Mouse (Mus musculus) MEL (cell line): ENCODE measurements around the gene Cdcp1. TPM values are rescaled to one million over a fixed set of nuclear protein-coding genes. Genes with fewer than 3 reads are reported as not detected.
A peak's percentile ranks its signal among the peaks of the same experiment; 100 is the strongest.

Experiments
- DNase-seq: peaks from one replicate; pipeline ENCODE4 v3.0.0; 2011; ENCODE audit warnings: low read depth, low spot score
- H3K27ac ChIP-seq: 2 replicates; pipeline ENCODE4 v1.5.1; 2012; ENCODE audit warnings: low read depth, mild to moderate bottlenecking, control low read depth, low read length, moderate library complexity; ENCODE audit not compliant: control insufficient read depth
- H3K27me3 ChIP-seq, 2 experiments: fragments of 150-350 bp in 1 of 2; sonication (generic) in 1 of 2; 2 replicates each; pipeline ENCODE4 v1.6.1; 2012; ENCODE audit warnings: low read length in 2 of 2, mild to moderate bottlenecking in 2 of 2, improper control_type of control experiment in 1 of 2, moderate library complexity in 1 of 2; ENCODE audit not compliant: insufficient read depth in 2 of 2, control insufficient read depth in 1 of 2
- H3K36me3 ChIP-seq, 2 experiments: 2 replicates each; pipeline ENCODE4 v1.6.1; 2012 to 2014; ENCODE audit warnings: low read length in 2 of 2, improper control_type of control experiment in 1 of 2, inconsistent platforms in 1 of 2, mild to moderate bottlenecking in 1 of 2; ENCODE audit not compliant: insufficient read depth in 2 of 2, control insufficient read depth in 1 of 2
- H3K4me1 ChIP-seq, 2 experiments: fragments of 150-350 bp in 1 of 2; sonication (generic) in 1 of 2; 2 replicates each; pipeline ENCODE4 v1.6.1; 2012; ENCODE audit warnings: low read length in 2 of 2, improper control_type of control experiment in 1 of 2, mild to moderate bottlenecking in 1 of 2; ENCODE audit not compliant: insufficient read depth in 2 of 2, control insufficient read depth in 1 of 2
- H3K4me3 ChIP-seq, 2 experiments: fragments of 150-350 bp in 1 of 2; sonication (generic) in 1 of 2; 2 replicates each; pipeline ENCODE4 v1.5.1; 2012; ENCODE audit warnings: low read depth in 2 of 2, low read length in 2 of 2, mild to moderate bottlenecking in 2 of 2, moderate library complexity in 2 of 2, control low read depth in 1 of 2, improper control_type of control experiment in 1 of 2; ENCODE audit not compliant: control insufficient read depth in 1 of 2, insufficient read depth in 1 of 2
- H3K79me2 ChIP-seq: 2 replicates; pipeline ENCODE4 v1.6.1; 2012; ENCODE audit warnings: mild to moderate bottlenecking, low read length, moderate library complexity; ENCODE audit not compliant: control insufficient read depth, poor library complexity, insufficient read depth
- H3K9ac ChIP-seq: 2 replicates; pipeline ENCODE4 v1.6.1; 2012; ENCODE audit warnings: low read depth, mild to moderate bottlenecking, control low read depth, low read length, moderate library complexity; ENCODE audit not compliant: control insufficient read depth, poor library complexity, severe bottlenecking
- H3K9me3 ChIP-seq: fragments of 150-350 bp; sonication (generic); replicated peaks from 2 replicates; pipeline ENCODE4 v1.6.1; 2012; ENCODE audit warnings: mild to moderate bottlenecking, low read length, improper control_type of control experiment, moderate library complexity; ENCODE audit not compliant: insufficient read depth
- CHD2 ChIP-seq: IDR thresholded peaks from 2 replicates; pipeline ENCODE4 v1.6.1; 2011; ENCODE audit warnings: low read length, improper control_type of control experiment
- CTCF ChIP-seq, 3 experiments: IDR thresholded peaks in 2 of 3; conservative IDR thresholded peaks in 1 of 3; 2 replicates each; pipeline ENCODE4 v1.5.1; 2011 to 2012; ENCODE audit warnings: low read length in 3 of 3, low read depth in 2 of 3, mild to moderate bottlenecking in 2 of 3, improper control_type of control experiment in 1 of 3, inconsistent platforms in 1 of 3, mixed read lengths in 1 of 3, moderate library complexity in 1 of 3; ENCODE audit not compliant: control insufficient read depth in 1 of 3, insufficient read depth in 1 of 3, poor library complexity in 1 of 3, severe bottlenecking in 1 of 3
- ELF1 ChIP-seq: IDR thresholded peaks from 2 replicates; pipeline ENCODE4 v1.6.1; 2014; ENCODE audit warnings: low read depth, mild to moderate bottlenecking, inconsistent platforms, low read length, improper control_type of control experiment, moderate library complexity
- ETS1 ChIP-seq: IDR thresholded peaks from 2 replicates; pipeline ENCODE4 v1.6.1; 2012; ENCODE audit warnings: low read depth, mild to moderate bottlenecking, inconsistent platforms, low read length, improper control_type of control experiment, moderate library complexity
- GABPA ChIP-seq: IDR thresholded peaks from 2 replicates; pipeline ENCODE4 v1.6.1; 2012; ENCODE audit warnings: low read depth, mild to moderate bottlenecking, inconsistent platforms, low read length, improper control_type of control experiment, moderate library complexity
- HCFC1 ChIP-seq: IDR thresholded peaks from 2 replicates; pipeline ENCODE4 v1.6.1; 2012; ENCODE audit warnings: low read depth, mild to moderate bottlenecking, inconsistent platforms, low read length, improper control_type of control experiment, moderate library complexity
- JUND ChIP-seq: IDR thresholded peaks from 2 replicates; pipeline ENCODE4 v1.6.1; 2011; ENCODE audit warnings: low read depth, mild to moderate bottlenecking, improper control_type of control experiment, low read length
- KAT2A ChIP-seq: conservative IDR thresholded peaks from 2 replicates; pipeline ENCODE4 v1.6.1; 2012; ENCODE audit warnings: low read depth, low read length, improper control_type of control experiment, inconsistent platforms
- MYB ChIP-seq: IDR thresholded peaks from 2 replicates; pipeline ENCODE4 v1.6.1; 2011; ENCODE audit warnings: mild to moderate bottlenecking, low read depth, low read length, improper control_type of control experiment
- MYC ChIP-seq: IDR thresholded peaks from 2 replicates; pipeline ENCODE4 v1.6.1; 2011; ENCODE audit warnings: low read depth, mild to moderate bottlenecking, low read length, improper control_type of control experiment, moderate library complexity
- SIN3A ChIP-seq: IDR thresholded peaks from 2 replicates; pipeline ENCODE4 v1.6.1; 2012; ENCODE audit warnings: low read length, improper control_type of control experiment, inconsistent platforms
- SMC3 ChIP-seq: IDR thresholded peaks from 2 replicates; pipeline ENCODE4 v1.6.1; 2011; ENCODE audit warnings: low read depth, low read length, improper control_type of control experiment
- UBTF ChIP-seq: IDR thresholded peaks from 2 replicates; pipeline ENCODE4 v1.6.1; 2012; ENCODE audit warnings: low read depth, mild to moderate bottlenecking, inconsistent platforms, low read length, improper control_type of control experiment, moderate library complexity, borderline replicate concordance; ENCODE audit not compliant: insufficient read depth
- USF2 ChIP-seq, 2 experiments: IDR thresholded peaks; 2 replicates each; pipeline ENCODE4 v1.6.1; 2011 to 2012; ENCODE audit warnings: improper control_type of control experiment in 2 of 2, low read length in 2 of 2, borderline replicate concordance in 1 of 2, inconsistent platforms in 1 of 2, low read depth in 1 of 2, mild to moderate bottlenecking in 1 of 2; ENCODE audit not compliant: insufficient read depth in 1 of 2
- ZC3H11A ChIP-seq: IDR thresholded peaks from 2 replicates; pipeline ENCODE4 v1.6.1; 2012; ENCODE audit warnings: low read depth, mild to moderate bottlenecking, inconsistent platforms, low read length, improper control_type of control experiment
- polyA plus RNA-seq, 2 experiments: library from polyadenylated mRNA; stranded (reverse) in 1 of 2; unstranded in 1 of 2; fragments of >175 nt in 1 of 2; fragments of >200 nt in 1 of 2; gene quantifications; 2 replicates each; pipeline versions ENCODE4 v1.2.1 to v1.2.4; 2012; ENCODE audit warnings: low replicate concordance in 2 of 2, low read depth in 1 of 2; ENCODE audit not compliant: insufficient read length in 2 of 2, insufficient read depth in 1 of 2, missing spikeins in 1 of 2
- total RNA-seq: library from RNA; depleted of rRNA; stranded (reverse); fragments of 300-350 nt; gene quantifications from 2 replicates; pipeline ENCODE4 v1.2.3, GENCODE M21; 2012

Gene Cdcp1
- total and polyA plus RNA-seq, 3 experiments: not detected

DNA sequence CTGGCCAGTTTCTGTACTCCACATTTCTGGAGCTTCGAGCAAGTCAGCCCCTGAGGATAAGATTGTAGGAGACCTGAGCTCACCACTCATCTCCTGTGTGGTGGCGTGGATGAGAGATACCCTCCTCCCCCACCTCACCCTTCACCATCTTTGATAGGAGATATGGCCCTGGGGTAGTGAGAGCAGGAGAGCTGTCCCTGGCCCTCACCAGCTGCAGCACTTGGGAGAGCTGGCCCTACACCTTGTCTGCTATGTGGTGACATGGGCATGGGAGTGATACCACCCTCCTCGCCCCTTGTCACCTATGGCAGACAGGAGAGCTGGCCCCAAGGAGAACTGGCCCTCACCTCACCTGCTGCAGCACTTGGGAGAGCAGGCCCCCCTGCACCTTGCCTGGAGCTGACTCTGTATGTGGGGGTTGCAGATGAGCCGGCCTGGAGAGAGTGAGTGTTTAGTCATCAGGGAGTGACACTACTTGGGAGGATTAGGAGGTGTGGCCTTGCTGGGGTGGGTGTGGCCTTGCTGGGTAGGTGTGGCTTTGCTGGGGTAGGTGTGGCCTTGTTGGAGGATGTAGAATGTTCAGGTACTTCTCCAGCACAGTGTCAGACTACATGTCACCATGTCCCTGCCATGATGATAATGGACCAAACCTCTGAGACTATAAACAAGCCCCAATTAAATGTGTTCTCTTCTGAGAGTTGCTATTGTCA lies 52.7 kb downstream of the Cdcp1 start:
- Histone ChIP-seq H3K79me2 (no peaks in the 10 kb centered on the region), H3K4me3 (no peak overlapping the region), H3K9ac (no peak overlapping the region), H3K4me1 (peaks cover 2 to 3% of the 10 kb centered on the region in 2 experiments; a peak in 1 of 4 replicates), H3K36me3 (peaks cover 0 to 3% of the 10 kb centered on the region in 2 experiments; a peak in 2 of 4 replicates), H3K27ac (no peak overlapping the region), H3K9me3 (no peaks in the 10 kb centered on the region), H3K27me3 (peaks cover 0 to 1% of the 10 kb centered on the region in 2 experiments; a peak in 1 of 4 replicates)
- TF ChIP-seq SMC3 (no peak), CHD2 (no peak)
- DNase-seq: peak; percentile 28

DNA sequence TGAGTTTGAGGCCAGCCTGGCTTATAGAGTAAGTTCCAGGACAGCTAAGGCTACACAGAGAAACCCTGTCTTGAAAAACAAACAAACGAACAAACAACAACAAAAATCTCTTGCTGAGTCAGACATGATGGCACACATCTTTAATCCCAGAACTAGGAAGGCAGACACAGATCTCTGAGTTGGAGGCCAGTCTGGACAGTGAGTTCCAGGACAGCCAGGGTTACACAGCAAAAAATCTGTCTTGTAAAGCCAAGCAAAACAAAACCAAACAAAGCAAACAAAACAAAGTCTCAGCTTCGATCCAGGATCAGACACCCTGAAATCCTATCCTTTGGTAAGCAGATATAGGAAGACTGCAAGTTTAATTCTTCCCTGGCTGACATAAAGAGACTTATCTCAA lies 54.0 kb downstream of the Cdcp1 start:
- Histone ChIP-seq H3K79me2 (no peaks in the 10 kb centered on the region), H3K27ac (no peak overlapping the region), H3K9ac (no peak overlapping the region), H3K4me3 (no peak overlapping the region), H3K4me1 (peaks cover 3 to 6% of the 10 kb centered on the region in 2 experiments; a peak in 1 of 4 replicates), H3K36me3 (peaks cover 0 to 3% of the 10 kb centered on the region in 2 experiments; a peak in 2 of 4 replicates), H3K27me3 (peaks cover 0 to 1% of the 10 kb centered on the region in 2 experiments; a peak in 1 of 4 replicates), H3K9me3 (no peaks in the 10 kb centered on the region)
- DNase-seq: no peak
- no peak for TF ChIP-seq ETS1
- no peak for TF ChIP-seq SMC3
- no peak for TF ChIP-seq KAT2A
- no peak for TF ChIP-seq CTCF (IDR thresholded peaks at IDR 0.05 in 2 of 3, conservative IDR thresholded peaks at IDR 0.05 in 1 of 3; ENCODE audit: control insufficient read depth in 1 of 3, insufficient read depth in 1 of 3, low read depth in 2 of 3, low read length in 3 of 3, poor library complexity in 1 of 3, severe bottlenecking in 1 of 3)
- no peak for TF ChIP-seq MYB
- TF ChIP-seq CHD2: no peak

DNA sequence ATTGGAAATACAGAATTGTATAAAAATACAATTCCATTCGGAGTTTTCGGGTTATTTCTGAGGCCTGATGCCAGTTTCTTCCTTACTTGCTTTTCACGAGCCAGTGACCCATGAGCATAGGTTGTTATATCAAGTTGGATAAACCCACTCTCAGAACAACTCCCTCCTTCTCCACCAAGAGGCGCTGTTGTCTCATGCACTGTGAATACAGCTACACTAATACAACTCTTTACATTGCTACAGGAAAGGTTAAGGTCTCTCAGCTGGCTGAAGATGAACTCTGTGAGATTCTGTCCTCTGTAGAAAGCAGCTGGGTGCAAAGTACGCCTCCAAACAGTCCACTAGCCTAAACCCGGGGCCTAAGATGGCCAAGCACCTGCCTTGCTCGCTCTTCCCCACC lies 56.5 kb downstream of the Cdcp1 start:
- Histone ChIP-seq H3K79me2 (no peaks in the 10 kb centered on the region), H3K4me3 (no peak overlapping the region), H3K27ac (no peak overlapping the region), H3K27me3 (no peaks in the 10 kb centered on the region), H3K36me3 (peaks cover 0 to 3% of the 10 kb centered on the region in 2 experiments; a peak in 2 of 4 replicates), H3K4me1 (peaks cover 3 to 6% of the 10 kb centered on the region in 2 experiments; a peak in 1 of 4 replicates), H3K9ac (no peak overlapping the region), H3K9me3 (no peaks in the 10 kb centered on the region)
- peak; percentile 53; the same call in 1 of the 2 replicates for TF ChIP-seq SIN3A
- no peak for TF ChIP-seq JUND
- TF ChIP-seq GABPA: no peak
- TF ChIP-seq UBTF: no peak
- TF ChIP-seq MYC: peak; percentile 39; the same call in 1 of the 2 replicates
- no peak for TF ChIP-seq USF2 (IDR thresholded peaks at IDR 0.05; ENCODE audit: borderline replicate concordance in 1 of 2, insufficient read depth in 1 of 2, low read depth in 1 of 2, low read length in 2 of 2)
- TF ChIP-seq ZC3H11A: peak; percentile 98
- peak; percentile 62 to 98 (median 97) for TF ChIP-seq CTCF (IDR thresholded peaks at IDR 0.05 in 2 of 3, conservative IDR thresholded peaks at IDR 0.05 in 1 of 3; ENCODE audit: control insufficient read depth in 1 of 3, insufficient read depth in 1 of 3, low read depth in 2 of 3, low read length in 3 of 3, poor library complexity in 1 of 3, severe bottlenecking in 1 of 3)
- TF ChIP-seq SMC3: peak; percentile 99
- TF ChIP-seq ELF1: peak; percentile 26; the same call in 1 of the 2 replicates
- peak; percentile 38; the same call in 1 of the 2 replicates for TF ChIP-seq HCFC1
- DNase-seq: peak; percentile 88
